Mouse (Mus musculus): ENCODE data around the gene Slc39a5. TPM values are rescaled to one million over a fixed set of nuclear protein-coding genes. Genes with fewer than 3 reads are reported as not detected.

Gene Slc39a5
- under 1 TPM in 1 of 2 experiments, not detected in 1; 0.60 TPM for total RNA-seq (2021)
- long read RNA-seq, experiment 1, result 0 reads
- long read RNA-seq, experiment 2, result 0 reads

- no peak for DNase-seq (ENCODE audit: low spot score in 2 of 2)
These were observed at the start of gene Slc39a5 for GRCm38 (mm10) chr10:128401056-128401455. Gene Slc39a5 (minus strand): TSS chr10:128401229.

GRCm38 (mm10) chr10:128445407-128445806, 44.4 kb upstream of the Slc39a5 start:
- DNase-seq (ENCODE audit: low spot score in 2 of 2), result no peak

GRCm38 (mm10) chr10:128444354-128444753, 43.3 kb upstream of the Slc39a5 start:
- DNase-seq (ENCODE audit: low spot score in 2 of 2), result no peak

- no peak for DNase-seq (ENCODE audit: low spot score in 2 of 2)
These were observed 41.7 kb upstream of the Slc39a5 start for GRCm38 (mm10) chr10:128442718-128443117.

- peak in 1 of 2 experiments; percentile 36 for DNase-seq (ENCODE audit: low spot score in 2 of 2)
These were observed 40.5 kb upstream of the Slc39a5 start for GRCm38 (mm10) chr10:128441324-128442119.

GRCm38 (mm10) chr10:128440407-128440806, 39.4 kb upstream of the Slc39a5 start:
- no peak for DNase-seq (ENCODE audit: low spot score in 2 of 2)

GRCm38 (mm10) chr10:128438675-128439279, 37.7 kb upstream of the Slc39a5 start:
- peak in 1 of 2 experiments; percentile 26 for DNase-seq (ENCODE audit: low spot score in 2 of 2)

GRCm38 (mm10) chr10:128436376-128436775, 35.3 kb upstream of the Slc39a5 start:
- no peak for DNase-seq (ENCODE audit: low spot score in 2 of 2)

- no peak for DNase-seq (ENCODE audit: low spot score in 2 of 2)
These were observed 34.8 kb upstream of the Slc39a5 start for GRCm38 (mm10) chr10:128435873-128436272.

- DNase-seq (ENCODE audit: low spot score in 2 of 2), result no peak
These were observed 34.3 kb upstream of the Slc39a5 start for GRCm38 (mm10) chr10:128435186-128435823.

GRCm38 (mm10) chr10:128434681-128435080, 33.7 kb upstream of the Slc39a5 start:
- no peak for DNase-seq (ENCODE audit: low spot score in 2 of 2)

- no peak for DNase-seq (ENCODE audit: low spot score in 2 of 2)
These were observed 32.4 kb upstream of the Slc39a5 start for GRCm38 (mm10) chr10:128433417-128433816.

- DNase-seq (ENCODE audit: low spot score in 2 of 2), result no peak
These were observed 28.4 kb upstream of the Slc39a5 start for GRCm38 (mm10) chr10:128429454-128429853.

GRCm38 (mm10) chr10:128429052-128429451, 28.0 kb upstream of the Slc39a5 start:
- DNase-seq (ENCODE audit: low spot score in 2 of 2), result no peak

- no peak for DNase-seq (ENCODE audit: low spot score in 2 of 2)
These were observed 24.2 kb upstream of the Slc39a5 start for GRCm38 (mm10) chr10:128425260-128425659.

- DNase-seq (ENCODE audit: low spot score in 2 of 2), result no peak
These were observed 23.6 kb upstream of the Slc39a5 start for GRCm38 (mm10) chr10:128424604-128425003.

- DNase-seq (ENCODE audit: low spot score in 2 of 2), result no peak
These were observed 21.4 kb upstream of the Slc39a5 start for GRCm38 (mm10) chr10:128422426-128422825.

GRCm38 (mm10) chr10:128414848-128415247, 13.8 kb upstream of the Slc39a5 start:
- no peak for DNase-seq (ENCODE audit: low spot score in 2 of 2)

- DNase-seq (ENCODE audit: low spot score in 2 of 2), result no peak
These were observed 12.0 kb upstream of the Slc39a5 start for GRCm38 (mm10) chr10:128413076-128413475.

- no peak for DNase-seq (ENCODE audit: low spot score in 2 of 2)
These were observed 11.5 kb upstream of the Slc39a5 start for GRCm38 (mm10) chr10:128412558-128412957.

- no peak for DNase-seq (ENCODE audit: low spot score in 2 of 2)
These were observed 11.0 kb upstream of the Slc39a5 start for GRCm38 (mm10) chr10:128412055-128412381.
